Mouse (Mus musculus) lung, postnatal 0 days (tissue): ENCODE results near the gene Rbms2. TPM values are rescaled to one million over a fixed set of nuclear protein-coding genes. Genes with fewer than 3 reads are reported as not detected.
"Not testable (repeated sequence)": the region's sequence is repeated elsewhere in the genome, so short reads cannot be mapped to it uniquely, and the experiment has no call there.

Experiments
- ATAC-seq: fragments of 200-750 bp; cut with Nextera tagmentation; 2 replicates; pipeline ENCODE4 v1.8.0; 2017; ENCODE audit warnings: moderate library complexity
- DNase-seq: peaks from one replicate; pipeline ENCODE4 v3.0.0-alpha.2; 2016; ENCODE audit warnings: low spot score
- H3K27ac ChIP-seq: fragments of 300-500 bp; sonication (generic); 2 replicates; pipeline ENCODE4 v1.5.1; 2014; ENCODE audit warnings: antibody characterized with exemption, mild to moderate bottlenecking, low read length, mixed read lengths
- H3K27me3 ChIP-seq: fragments of 300-500 bp; sonication (generic); replicated peaks from 2 replicates; pipeline ENCODE4 v1.6.1; 2014; ENCODE audit warnings: low read length, mixed read lengths; ENCODE audit not compliant: insufficient read depth
- H3K36me3 ChIP-seq: fragments of 300-500 bp; sonication (generic); 2 replicates; pipeline ENCODE4 v1.6.1; 2014; ENCODE audit warnings: low read length, mixed read lengths; ENCODE audit not compliant: insufficient read depth
- H3K4me1 ChIP-seq: fragments of 300-500 bp; sonication (generic); 2 replicates; pipeline ENCODE4 v1.6.1; 2014; ENCODE audit warnings: antibody characterized with exemption, low read depth, low read length, mixed read lengths; ENCODE audit not compliant: insufficient read depth
- H3K4me2 ChIP-seq: fragments of 300-500 bp; sonication (generic); replicated peaks from 2 replicates; pipeline ENCODE4 v1.6.1; 2014; ENCODE audit warnings: low read depth, mild to moderate bottlenecking, low read length, moderate library complexity, mixed read lengths
- H3K4me3 ChIP-seq: fragments of 300-500 bp; sonication (generic); 2 replicates; pipeline ENCODE4 v1.5.1; 2014; ENCODE audit warnings: low read depth, low read length
- H3K9ac ChIP-seq: fragments of 300-500 bp; sonication (generic); replicated peaks from 2 replicates; pipeline ENCODE4 v1.6.1; 2014; ENCODE audit warnings: low read depth, mild to moderate bottlenecking
- H3K9me3 ChIP-seq: fragments of 300-500 bp; sonication (generic); 2 replicates; pipeline ENCODE4 v1.6.1; 2016; ENCODE audit warnings: low read length, mixed read lengths
- CTCF ChIP-seq: IDR thresholded peaks from 2 replicates; pipeline ENCODE4 v1.5.1; 2016; ENCODE audit warnings: antibody characterized with exemption, mild to moderate bottlenecking
- EP300 ChIP-seq: IDR thresholded peaks from 2 replicates; pipeline ENCODE4 v1.6.1; 2016; ENCODE audit warnings: antibody characterized with exemption, mild to moderate bottlenecking, control low read depth
- WGBS: fragments of 180-500 bp; shearing (Covaris S2); extraction: QIAGEN DNeasy Blood & Tissue Kit; methylation state at CpG from one replicate; pipeline ENCODE4 v1.1.7; 2014; 5-methylcytosine and 5-hydroxymethylcytosine counted together
- polyA plus RNA-seq: library from polyadenylated mRNA; unstranded; fragments of >200 nt; fragmentation: Nextera tagmentation; extraction: Ambion mirVana; gene quantifications from 2 replicates; pipeline ENCODE4 v1.2.1, GENCODE M21; 2015

The Rbms2 gene
- polyA plus RNA-seq, 1 experiment from 2014 or later: 28.3 TPM

DNA sequence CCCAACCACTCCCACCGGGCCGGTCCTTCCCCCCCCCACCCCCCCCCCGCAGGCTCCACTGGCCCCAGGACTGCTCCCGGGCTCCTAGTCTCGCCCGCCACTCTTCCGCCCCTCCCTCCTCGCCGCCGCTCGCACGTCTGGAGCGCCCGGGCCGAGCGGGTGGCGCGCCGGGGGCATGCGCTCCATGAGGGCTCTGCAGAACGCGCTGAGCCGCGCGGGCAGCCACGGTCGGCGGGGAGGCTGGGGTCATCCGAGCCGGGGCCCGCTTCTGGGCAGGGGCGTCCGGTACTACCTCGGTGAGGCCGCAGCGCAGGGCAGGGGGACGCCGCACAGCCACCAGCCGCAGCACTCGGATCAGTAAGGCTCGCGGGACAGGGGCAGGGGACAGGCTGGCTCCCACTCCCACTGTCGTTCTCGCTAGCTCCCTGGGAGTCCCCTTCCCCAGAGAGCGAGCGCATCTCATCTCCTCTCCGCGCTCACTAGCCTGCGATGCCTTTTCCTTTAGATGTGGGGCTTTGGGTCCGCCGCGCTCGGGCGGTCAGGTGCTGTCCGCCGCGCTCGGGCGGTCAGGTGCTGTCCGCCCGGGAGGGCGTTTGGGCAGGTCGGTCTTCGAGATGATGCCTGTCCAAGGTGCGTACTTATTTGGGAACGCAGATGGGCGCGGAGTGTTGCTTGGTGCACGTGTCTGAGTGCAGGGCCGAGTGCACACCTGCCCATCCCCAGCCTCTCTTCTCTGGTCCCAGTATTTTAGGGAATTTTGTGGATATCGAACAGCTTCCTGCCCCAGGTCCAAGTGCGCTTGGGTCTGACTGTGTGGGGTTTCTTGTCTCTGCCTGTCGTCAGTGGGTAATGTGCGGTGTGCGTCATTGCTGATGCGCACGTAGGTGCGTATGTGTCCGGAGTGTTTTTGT lies 14.7 kb upstream of the Rbms2 start:
- Histone ChIP-seq H3K27ac (no peak overlapping the region), H3K36me3 (no peaks in the 10 kb centered on the region), H3K4me2 (peak overlapping the region; percentile 100), H3K9me3 (no peaks in the 10 kb centered on the region), H3K27me3 (0 out of 2 replicates have a peak, but pooled peaks cover 3% of the 10 kb centered on the region), H3K9ac (0 out of 2 replicates have a peak overlapping the region, but pooled peaks have one; percentile 16), H3K4me1 (no peaks in the 10 kb centered on the region), H3K4me3 (peak overlapping the region; percentile 58)
- WGBS: 2% methylated on average over 54 of the region's 79 CpGs
- no peak for DNase-seq
- no peak for TF ChIP-seq CTCF
- TF ChIP-seq EP300: no peak
- ATAC-seq: peak; percentile 88

DNA sequence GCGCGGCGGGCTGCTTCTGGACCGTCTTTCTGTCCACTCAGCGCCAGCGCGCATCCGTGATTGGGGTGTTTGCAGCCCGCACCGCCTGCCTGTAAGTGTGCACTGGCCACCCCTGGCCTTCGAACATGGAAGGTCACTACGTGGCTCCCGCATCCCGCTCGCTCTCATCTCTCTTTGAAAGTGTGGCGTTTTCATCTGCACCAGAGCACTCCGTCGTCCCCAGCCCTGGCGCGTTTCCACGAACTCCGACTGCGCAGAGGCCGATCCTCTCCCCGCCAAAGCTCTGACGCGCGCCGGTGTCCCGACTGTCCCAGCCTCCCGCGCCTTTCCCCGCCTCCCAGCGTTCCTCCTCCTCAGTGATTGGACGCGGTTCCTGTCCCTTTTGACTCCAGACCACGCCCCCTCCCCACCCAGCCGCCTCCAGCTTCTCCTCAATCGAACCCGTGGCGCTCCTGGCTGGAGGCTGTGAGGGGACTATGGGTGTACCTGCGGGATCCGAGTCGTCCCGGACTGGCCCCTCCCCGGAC lies 14.0 kb upstream of the Rbms2 start, which contains the start of gene Gls2:
Gls2 (plus strand) TSS at position 434 of the 527 bp plus-strand sequence.
- 1% methylated on average over 45 of the region's 46 CpGs for WGBS
- Histone ChIP-seq H3K27ac (no peak within 1 kb of the TSS; the same call in 1 of the 2 replicates), H3K4me3 (peak within 1 kb of the TSS; percentile 58), H3K9ac (0 out of 2 replicates have a peak within 1 kb of the TSS, but pooled peaks have one; percentile 16), H3K4me2 (peak within 1 kb of the TSS; percentile 100), H3K4me1 (no peaks in the 10 kb centered on the region), H3K9me3 (no peaks in the 10 kb centered on the region), H3K36me3 (no peaks in the 10 kb centered on the region), H3K27me3 (0 out of 2 replicates have a peak, but pooled peaks cover 3% of the 10 kb centered on the region)
- TF ChIP-seq CTCF (no peak), EP300 (no peak)
- DNase-seq (peak; percentile 98), ATAC-seq (peak; percentile 97)

- Histone ChIP-seq H3K9me3 (no peaks in the 10 kb centered on the region), H3K4me2 (no peak overlapping the region), H3K4me3 (no peak overlapping the region), H3K36me3 (no peaks in the 10 kb centered on the region), H3K27me3 (0 out of 2 replicates have a peak, but pooled peaks cover 3% of the 10 kb centered on the region), H3K4me1 (no peaks in the 10 kb centered on the region), H3K9ac (no peak overlapping the region), H3K27ac (no peak overlapping the region)
- no peak for TF ChIP-seq CTCF
- TF ChIP-seq EP300: no peak
- 88% methylated on average over 6 of the region's 6 CpGs for WGBS
- DNase-seq: no peak
- no peak for ATAC-seq
Measured at GRCm38 (mm10) chr10:128193113-128193512, 13.0 kb upstream of the Rbms2 start.

- WGBS: 88% methylated on average over 3 of the region's 3 CpGs
- not testable (repeated sequence) for ATAC-seq, DNase-seq, H3K27ac ChIP-seq, H3K4me1 ChIP-seq, H3K4me3 ChIP-seq, H3K27me3 ChIP-seq, H3K36me3 ChIP-seq, H3K4me2 ChIP-seq, H3K9me3 ChIP-seq, H3K9ac ChIP-seq
Measured at GRCm38 (mm10) chr10:128192030-128192766, 12.1 kb upstream of the Rbms2 start.

DNA sequence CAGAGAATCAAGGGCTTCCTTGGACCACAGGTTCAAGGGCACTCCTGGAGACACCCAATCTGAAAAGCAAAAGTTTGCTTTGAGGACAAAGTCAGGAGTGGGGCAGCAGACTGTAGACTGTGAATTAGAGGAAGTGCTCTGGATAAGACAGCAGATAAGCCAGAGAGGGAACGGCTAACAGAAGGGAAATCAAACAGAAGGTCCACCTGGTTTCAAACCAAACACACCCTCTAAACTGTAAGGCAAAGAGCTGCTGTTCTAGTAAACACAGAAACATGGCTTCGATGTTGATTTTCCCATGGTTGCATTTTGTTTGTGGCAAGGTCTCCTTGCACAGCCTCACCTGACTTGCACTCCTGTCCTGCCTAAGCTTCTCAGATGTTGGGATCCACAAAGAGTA lies 11.4 kb upstream of the Rbms2 start:
- Histone ChIP-seq H3K27ac (no peak overlapping the region), H3K9ac (no peak overlapping the region), H3K4me3 (no peak overlapping the region), H3K36me3 (no peaks in the 10 kb centered on the region), H3K27me3 (no peaks in the 10 kb centered on the region), H3K9me3 (no peaks in the 10 kb centered on the region), H3K4me1 (no peaks in the 10 kb centered on the region), H3K4me2 (no peak overlapping the region)
- WGBS: 40% methylated on average over 2 of the region's 2 CpGs
- TF ChIP-seq EP300: no peak
- no peak for TF ChIP-seq CTCF
- DNase-seq (no peak), ATAC-seq (no peak)
